Mouse (Mus musculus): Measurements from ENCODE around the gene Kif24. TPM values are rescaled to one million over a fixed set of nuclear protein-coding genes. Genes with fewer than 3 reads are reported as not detected.

The Kif24 gene
- polyA plus RNA-seq, 1 experiment = 11.9 TPM

DNA sequence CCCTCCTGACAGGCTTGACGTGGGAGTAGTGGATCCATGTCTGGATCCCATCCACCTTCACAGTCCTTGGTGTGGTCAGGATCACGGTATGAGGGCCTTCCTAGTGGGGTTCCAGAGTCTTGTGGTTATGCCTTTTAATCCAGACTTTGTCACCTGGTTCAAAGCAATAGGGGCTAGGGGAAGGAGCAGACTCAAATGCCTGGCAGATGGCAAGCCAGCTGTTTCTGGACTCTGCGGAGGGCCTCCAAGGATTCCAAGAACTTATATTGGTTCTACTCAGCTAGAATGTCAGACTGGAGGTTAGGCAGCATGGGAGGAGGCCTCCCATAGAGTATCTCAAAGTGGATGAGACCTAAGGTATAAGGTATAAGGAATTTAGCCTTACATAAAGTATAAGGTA is 17.1 kb downstream of the Kif24 start:
- Histone ChIP-seq H3K27me3 (ENCODE audit: control insufficient read depth, insufficient read depth, low read length) (no peaks in the 10 kb centered on the region), H3K36me3 (ENCODE audit: control insufficient read depth, insufficient read depth, low read length) (no peaks in the 10 kb centered on the region), H3K4me1 (ENCODE audit: control insufficient read depth, insufficient read depth, low read length) (no peaks in the 10 kb centered on the region), H3K27ac (ENCODE audit: control insufficient read depth, insufficient read depth, low read depth, low read length) (no peak overlapping the region), H3K4me3 (ENCODE audit: control insufficient read depth, low read depth, low read length) (no peak overlapping the region)
- TF ChIP-seq POLR2A (IDR thresholded peaks at IDR 0.05; ENCODE audit: control insufficient read depth, low read depth, low read length) (no peak), CTCF (IDR thresholded peaks at IDR 0.05; ENCODE audit: control insufficient read depth, insufficient read depth, insufficient replicate concordance, low read depth, low read length) (no peak)

DNA sequence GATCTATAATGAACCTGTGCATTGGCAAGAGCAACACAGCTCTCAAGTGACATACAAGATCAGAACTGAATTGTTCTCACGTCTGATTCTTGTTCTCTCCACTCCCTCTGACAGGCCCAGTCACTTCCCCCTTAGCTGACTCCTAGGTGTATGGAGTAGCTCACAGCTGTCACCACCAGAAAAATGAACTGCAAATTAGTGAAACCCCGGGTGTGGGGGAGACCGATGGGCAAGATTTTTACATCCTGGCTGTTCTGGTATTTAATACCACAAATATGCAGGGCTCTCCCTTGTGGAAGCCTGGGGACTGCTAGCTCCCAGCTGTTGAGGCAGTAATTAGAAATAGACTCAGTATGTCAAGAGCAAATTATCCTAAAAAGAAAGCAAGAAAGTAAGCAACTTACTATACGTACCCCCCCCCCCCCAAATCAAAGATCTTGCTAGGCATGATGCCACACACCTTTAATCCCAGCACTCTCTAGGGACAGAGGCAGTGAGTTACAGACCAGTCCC is 21.8 kb downstream of the Kif24 start:
- H3K4me3 ChIP-seq (ENCODE audit: control insufficient read depth, low read depth, low read length) = no peak overlapping the region
- H3K27me3 ChIP-seq (ENCODE audit: control insufficient read depth, insufficient read depth, low read length) = no peaks in the 10 kb centered on the region
- H3K4me1 ChIP-seq (ENCODE audit: control insufficient read depth, insufficient read depth, low read length) = no peaks in the 10 kb centered on the region
- H3K36me3 ChIP-seq (ENCODE audit: control insufficient read depth, insufficient read depth, low read length) = no peaks in the 10 kb centered on the region
- no peak overlapping the region for H3K27ac ChIP-seq (ENCODE audit: control insufficient read depth, insufficient read depth, low read depth, low read length)
- TF ChIP-seq POLR2A (IDR thresholded peaks at IDR 0.05; ENCODE audit: control insufficient read depth, low read depth, low read length) (no peak), CTCF (IDR thresholded peaks at IDR 0.05; ENCODE audit: control insufficient read depth, insufficient read depth, insufficient replicate concordance, low read depth, low read length) (no peak)

DNA sequence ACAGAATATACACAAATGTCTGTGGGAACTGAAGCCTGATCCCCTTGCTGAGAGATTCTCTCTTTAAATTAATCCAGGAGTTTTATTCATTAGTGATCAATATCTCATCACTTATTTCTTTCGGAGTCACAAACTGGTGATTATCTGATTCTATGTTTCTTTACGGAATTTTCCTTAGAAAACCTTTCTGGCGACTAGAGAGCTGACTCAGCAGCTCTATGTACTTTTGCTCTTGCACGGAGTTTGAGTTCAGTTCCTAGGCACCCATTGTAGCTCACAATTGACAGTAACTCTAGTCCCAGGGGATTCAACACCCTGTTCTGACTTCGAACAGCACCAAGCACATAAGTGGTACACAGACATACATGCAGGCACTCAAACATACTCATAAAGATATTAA is 25.8 kb downstream of the Kif24 start:
- TF ChIP-seq POLR2A (IDR thresholded peaks at IDR 0.05; ENCODE audit: control insufficient read depth, low read depth, low read length) (no peak), CTCF (IDR thresholded peaks at IDR 0.05; ENCODE audit: control insufficient read depth, insufficient read depth, insufficient replicate concordance, low read depth, low read length) (no peak)

DNA sequence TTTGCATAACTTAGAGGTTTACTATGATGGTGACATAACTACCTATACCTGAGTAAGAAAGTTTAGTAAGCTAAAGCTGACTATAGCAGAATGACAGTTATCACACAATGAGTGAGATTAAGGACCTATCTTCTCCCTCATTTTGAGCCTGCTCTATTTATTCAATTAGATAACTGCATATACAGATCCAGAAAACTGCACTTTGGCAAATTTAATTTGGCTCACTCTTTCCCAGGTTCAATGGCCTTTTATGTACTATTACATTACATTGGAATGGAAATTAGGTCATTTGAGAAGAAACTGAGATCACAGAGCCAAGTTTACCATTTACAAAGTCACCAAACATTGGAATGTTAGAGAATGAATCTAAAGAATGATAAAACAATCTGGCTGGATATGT is 47.7 kb downstream of the Kif24 start:
- TF ChIP-seq POLR2A (IDR thresholded peaks at IDR 0.05; ENCODE audit: control insufficient read depth, low read depth, low read length) = no peak
- no peak for TF ChIP-seq CTCF (IDR thresholded peaks at IDR 0.05; ENCODE audit: control insufficient read depth, insufficient read depth, insufficient replicate concordance, low read depth, low read length)

More for the DNA sequence above, 25.8 kb downstream of the Kif24 start:
- Histone ChIP-seq H3K36me3 (ENCODE audit: control insufficient read depth, insufficient read depth, low read length) (no peaks in the 10 kb centered on the region), H3K27me3 (ENCODE audit: control insufficient read depth, insufficient read depth, low read length) (no peaks in the 10 kb centered on the region), H3K4me3 (ENCODE audit: control insufficient read depth, low read depth, low read length) (no peak overlapping the region), H3K27ac (ENCODE audit: control insufficient read depth, insufficient read depth, low read depth, low read length) (no peak overlapping the region), H3K4me1 (ENCODE audit: control insufficient read depth, insufficient read depth, low read length) (no peaks in the 10 kb centered on the region)

DNA sequence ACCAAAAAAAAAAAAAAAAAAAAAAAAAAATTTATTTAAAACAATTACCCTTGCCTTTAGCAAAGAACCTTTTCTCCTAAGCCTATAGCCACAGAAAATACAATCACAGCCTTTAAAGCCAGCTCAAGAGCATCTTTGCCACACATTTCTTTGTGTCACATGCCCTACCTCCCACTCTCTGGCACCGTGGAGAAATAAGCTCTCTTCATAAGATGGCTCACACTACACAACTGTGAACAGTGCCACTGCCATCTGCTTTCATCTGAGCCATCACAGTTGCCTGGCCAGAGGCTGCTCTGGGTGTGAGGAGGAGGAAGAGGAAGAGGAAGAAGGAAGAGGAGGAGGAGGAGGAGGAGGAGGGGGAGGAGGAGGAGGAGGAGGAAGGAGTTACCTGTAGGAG is 55.3 kb downstream of the Kif24 start:
- no peaks in the 10 kb centered on the region for H3K4me1 ChIP-seq (ENCODE audit: control insufficient read depth, insufficient read depth, low read length)
- no peaks in the 10 kb centered on the region; the same call in 1 of the 2 replicates for H3K36me3 ChIP-seq (ENCODE audit: control insufficient read depth, insufficient read depth, low read length)

More for the DNA sequence above, 47.7 kb downstream of the Kif24 start:
- no peaks in the 10 kb centered on the region for H3K4me1 ChIP-seq (ENCODE audit: control insufficient read depth, insufficient read depth, low read length)
- no peaks in the 10 kb centered on the region for H3K27me3 ChIP-seq (ENCODE audit: control insufficient read depth, insufficient read depth, low read length)
- no peak overlapping the region for H3K27ac ChIP-seq (ENCODE audit: control insufficient read depth, insufficient read depth, low read depth, low read length)
- no peaks in the 10 kb centered on the region for H3K36me3 ChIP-seq (ENCODE audit: control insufficient read depth, insufficient read depth, low read length)
- no peak overlapping the region for H3K4me3 ChIP-seq (ENCODE audit: control insufficient read depth, low read depth, low read length)

DNA sequence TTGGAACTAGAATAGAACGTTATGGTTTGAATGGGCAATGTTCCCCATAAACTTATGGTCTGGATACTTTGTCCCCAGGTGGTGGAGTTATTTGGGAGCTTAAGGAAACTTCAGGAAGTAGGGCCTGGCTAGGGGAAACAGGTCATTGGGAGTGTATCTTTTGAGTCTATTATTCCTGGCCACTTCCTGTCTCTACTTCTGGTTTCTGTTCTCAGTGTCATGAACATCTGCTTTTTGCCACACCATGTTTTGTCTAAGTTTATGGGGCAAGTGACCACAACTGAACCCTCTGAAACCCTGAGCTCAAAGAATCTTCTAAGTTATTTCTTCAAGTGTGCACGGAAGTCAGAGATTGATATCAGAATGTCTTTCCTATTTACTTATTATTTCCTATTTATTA is 57.3 kb downstream of the Kif24 start:
- TF ChIP-seq CTCF (IDR thresholded peaks at IDR 0.05; ENCODE audit: control insufficient read depth, insufficient read depth, insufficient replicate concordance, low read depth, low read length) = no peak
- TF ChIP-seq POLR2A (IDR thresholded peaks at IDR 0.05; ENCODE audit: control insufficient read depth, low read depth, low read length) = no peak
- Histone ChIP-seq H3K4me3 (ENCODE audit: control insufficient read depth, low read depth, low read length) (peak overlapping the region; percentile 49; the same call in 1 of the 2 replicates), H3K4me1 (ENCODE audit: control insufficient read depth, insufficient read depth, low read length) (no peaks in the 10 kb centered on the region), H3K27ac (ENCODE audit: control insufficient read depth, insufficient read depth, low read depth, low read length) (no peak overlapping the region), H3K36me3 (ENCODE audit: control insufficient read depth, insufficient read depth, low read length) (peaks cover 3% of the 10 kb centered on the region), H3K27me3 (ENCODE audit: control insufficient read depth, insufficient read depth, low read length) (no peaks in the 10 kb centered on the region)

More for the DNA sequence above, 55.3 kb downstream of the Kif24 start:
- Histone ChIP-seq H3K27ac (ENCODE audit: control insufficient read depth, insufficient read depth, low read depth, low read length) (no peak overlapping the region), H3K4me3 (ENCODE audit: control insufficient read depth, low read depth, low read length) (no peak overlapping the region), H3K27me3 (ENCODE audit: control insufficient read depth, insufficient read depth, low read length) (no peaks in the 10 kb centered on the region)
- TF ChIP-seq POLR2A (IDR thresholded peaks at IDR 0.05; ENCODE audit: control insufficient read depth, low read depth, low read length) = no peak
- no peak for TF ChIP-seq CTCF (IDR thresholded peaks at IDR 0.05; ENCODE audit: control insufficient read depth, insufficient read depth, insufficient replicate concordance, low read depth, low read length)

DNA sequence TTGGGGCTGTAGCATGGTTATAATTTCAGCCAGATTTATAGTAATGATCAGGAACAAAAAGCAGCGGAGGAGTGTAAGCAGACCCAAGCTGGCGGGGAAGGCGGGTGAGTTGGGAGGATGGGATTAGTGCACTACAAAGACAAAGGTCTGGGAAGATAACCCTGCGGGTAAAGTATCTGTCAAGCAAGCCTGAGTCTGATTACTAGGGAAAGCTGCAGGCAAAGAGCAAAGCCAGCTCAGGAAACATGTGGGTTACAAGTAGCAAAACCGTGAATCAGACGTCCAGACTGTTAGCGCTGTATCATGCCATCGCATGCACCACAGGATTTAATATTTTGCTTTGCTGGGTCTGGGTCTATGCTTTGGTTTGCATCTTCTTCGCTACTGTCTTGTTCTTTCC is 58.1 kb downstream of the Kif24 start:
- H3K27ac ChIP-seq (ENCODE audit: control insufficient read depth, insufficient read depth, low read depth, low read length) = no peak overlapping the region
- peaks cover 3% of the 10 kb centered on the region for H3K36me3 ChIP-seq (ENCODE audit: control insufficient read depth, insufficient read depth, low read length)
- no peaks in the 10 kb centered on the region for H3K4me1 ChIP-seq (ENCODE audit: control insufficient read depth, insufficient read depth, low read length)
- H3K27me3 ChIP-seq (ENCODE audit: control insufficient read depth, insufficient read depth, low read length) = no peaks in the 10 kb centered on the region
- TF ChIP-seq CTCF (IDR thresholded peaks at IDR 0.05; ENCODE audit: control insufficient read depth, insufficient read depth, insufficient replicate concordance, low read depth, low read length) (no peak), POLR2A (IDR thresholded peaks at IDR 0.05; ENCODE audit: control insufficient read depth, low read depth, low read length) (no peak)
- no peak overlapping the region for H3K4me3 ChIP-seq (ENCODE audit: control insufficient read depth, low read depth, low read length)

DNA sequence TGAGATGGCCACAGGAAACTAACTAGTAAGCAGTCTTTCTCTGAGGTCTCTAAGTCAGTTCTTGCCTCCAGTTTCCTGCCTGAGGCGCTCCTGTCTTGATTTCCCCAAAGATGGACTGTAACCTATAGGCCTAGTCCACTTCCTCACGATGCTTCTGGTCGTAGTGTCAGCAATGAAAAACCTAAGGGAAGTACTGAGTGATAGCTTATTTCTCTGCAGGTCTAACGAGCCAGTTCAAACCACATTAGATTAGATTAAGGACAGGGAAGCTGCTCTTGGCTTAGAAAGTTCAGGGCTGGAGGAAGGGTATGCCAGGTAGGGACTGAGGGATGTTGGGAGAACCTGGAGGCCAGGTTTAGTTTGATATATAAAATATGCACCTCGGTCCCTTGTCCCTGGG is 63.1 kb downstream of the Kif24 start:
- Histone ChIP-seq H3K27ac (ENCODE audit: control insufficient read depth, insufficient read depth, low read depth, low read length) (no peak overlapping the region), H3K4me3 (ENCODE audit: control insufficient read depth, low read depth, low read length) (no peak overlapping the region), H3K36me3 (ENCODE audit: control insufficient read depth, insufficient read depth, low read length) (peaks cover 3% of the 10 kb centered on the region), H3K27me3 (ENCODE audit: control insufficient read depth, insufficient read depth, low read length) (no peaks in the 10 kb centered on the region), H3K4me1 (ENCODE audit: control insufficient read depth, insufficient read depth, low read length) (no peaks in the 10 kb centered on the region)
- TF ChIP-seq POLR2A (IDR thresholded peaks at IDR 0.05; ENCODE audit: control insufficient read depth, low read depth, low read length) = no peak
